Mouse (Mus musculus): ENCODE measurements around the gene Tpi1.
"Not testable (repeated sequence)": the region's sequence is repeated elsewhere in the genome, so short reads cannot be mapped to it uniquely, and the experiment has no call there.

The Tpi1 gene

DNA sequence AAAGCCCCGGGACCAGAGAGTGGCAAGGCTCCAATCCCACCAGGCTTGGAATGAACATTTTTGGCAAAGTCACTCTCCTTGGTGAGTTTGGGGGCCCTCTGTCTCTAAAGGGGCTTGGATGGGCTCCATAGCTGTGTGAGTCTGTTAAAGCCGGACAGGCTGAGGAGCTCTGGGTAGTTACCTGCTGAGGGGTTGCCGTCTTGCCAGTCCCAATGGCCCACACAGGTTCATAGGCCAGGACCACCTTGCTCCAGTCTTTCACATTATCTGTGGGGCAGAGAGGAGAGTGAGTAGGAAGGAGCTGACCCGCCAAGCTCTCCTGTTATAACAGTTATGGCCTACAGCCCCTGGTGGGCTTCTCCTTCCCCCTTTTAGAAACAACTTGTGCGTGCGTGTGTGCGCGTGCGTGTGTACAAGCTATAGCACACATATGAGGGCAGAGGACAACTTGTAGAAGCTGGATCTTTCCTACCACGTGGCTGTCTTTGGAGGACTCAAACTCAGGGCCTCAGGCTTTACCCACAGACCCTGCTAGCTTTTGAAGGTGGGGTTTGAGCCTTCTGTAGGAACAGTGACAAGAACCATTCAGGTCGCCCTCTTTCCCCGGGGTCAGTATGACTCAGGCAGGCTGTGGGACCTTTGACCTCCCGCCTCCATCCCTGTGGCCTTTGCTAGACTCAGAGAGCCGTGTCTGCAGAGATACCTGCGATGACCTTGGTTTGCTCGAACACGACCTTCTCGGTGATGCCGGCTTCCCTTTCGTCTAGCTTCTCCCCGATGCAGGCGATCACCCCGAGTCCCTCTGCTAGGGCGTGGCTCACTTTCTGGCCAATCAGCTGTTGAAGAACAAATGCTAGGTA is 2.2 kb downstream of the Tpi1 start:
- in situ Hi-C loops (cut with MboI; ENCODE audit: low pct_unique_long_range_greater_than_20kb in 1 of 2, low sequenced_read_pairs in 2 of 2, unreplicated experiment in 1 of 2): no loop called here

DNA sequence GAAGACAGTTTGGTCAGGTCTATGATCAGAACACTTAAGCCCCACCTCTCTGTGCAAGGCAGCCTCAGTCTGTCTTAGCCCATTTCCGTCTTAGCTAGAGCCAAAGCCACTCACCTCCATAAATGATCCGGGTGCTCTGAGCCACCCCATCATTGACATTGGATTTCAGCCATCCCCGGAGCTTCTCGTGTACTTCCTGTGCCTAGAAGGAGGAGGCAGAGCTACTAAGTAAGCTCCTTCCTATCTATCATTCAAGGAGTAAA is 2.8 kb downstream of the Tpi1 start:
- in situ Hi-C loops (cut with MboI; ENCODE audit: low pct_unique_long_range_greater_than_20kb in 1 of 2, low sequenced_read_pairs in 2 of 2, unreplicated experiment in 1 of 2): no loop called here

DNA sequence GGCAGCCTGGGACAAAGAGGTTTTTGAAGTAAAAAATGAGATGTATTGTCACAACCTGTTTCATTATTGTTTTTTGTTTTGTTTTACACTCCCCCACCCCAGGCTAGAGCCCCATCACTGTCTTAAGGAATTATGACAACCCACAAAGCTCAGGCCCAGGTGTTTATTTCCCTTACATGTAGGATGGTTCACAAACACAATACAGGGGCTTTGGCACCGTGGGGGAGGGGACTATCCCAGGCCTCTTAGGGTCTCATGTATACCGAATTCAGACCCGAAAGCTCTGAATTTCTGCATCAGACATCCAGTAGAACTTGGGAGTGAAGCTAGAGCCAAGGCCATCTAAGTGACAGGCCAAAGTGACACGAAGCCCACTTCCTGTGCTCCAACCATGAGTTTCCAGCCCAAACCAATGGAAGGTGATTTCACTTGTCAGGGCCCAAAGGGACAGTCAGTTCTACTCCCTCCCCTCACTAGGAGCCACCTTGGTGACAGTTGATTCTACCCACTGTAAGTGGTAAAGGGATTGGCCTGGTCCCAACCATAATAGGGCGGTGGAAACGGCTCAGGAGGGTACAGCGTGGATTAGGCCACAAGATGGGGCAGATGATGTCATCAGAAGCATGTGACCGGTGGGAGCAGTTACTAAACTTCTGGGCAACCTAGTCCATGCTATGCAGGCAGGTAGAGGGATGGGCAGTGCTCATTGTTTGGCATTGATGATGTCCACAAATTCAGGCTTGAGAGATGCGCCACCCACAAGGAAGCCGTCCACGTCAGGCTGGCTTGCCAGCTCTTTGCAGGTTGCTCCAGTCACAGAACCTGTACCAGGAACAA is 3.3 kb downstream of the Tpi1 start:
- in situ Hi-C loops (cut with MboI; ENCODE audit: low pct_unique_long_range_greater_than_20kb in 1 of 2, low sequenced_read_pairs in 2 of 2, unreplicated experiment in 1 of 2): not testable (repeated sequence)

DNA sequence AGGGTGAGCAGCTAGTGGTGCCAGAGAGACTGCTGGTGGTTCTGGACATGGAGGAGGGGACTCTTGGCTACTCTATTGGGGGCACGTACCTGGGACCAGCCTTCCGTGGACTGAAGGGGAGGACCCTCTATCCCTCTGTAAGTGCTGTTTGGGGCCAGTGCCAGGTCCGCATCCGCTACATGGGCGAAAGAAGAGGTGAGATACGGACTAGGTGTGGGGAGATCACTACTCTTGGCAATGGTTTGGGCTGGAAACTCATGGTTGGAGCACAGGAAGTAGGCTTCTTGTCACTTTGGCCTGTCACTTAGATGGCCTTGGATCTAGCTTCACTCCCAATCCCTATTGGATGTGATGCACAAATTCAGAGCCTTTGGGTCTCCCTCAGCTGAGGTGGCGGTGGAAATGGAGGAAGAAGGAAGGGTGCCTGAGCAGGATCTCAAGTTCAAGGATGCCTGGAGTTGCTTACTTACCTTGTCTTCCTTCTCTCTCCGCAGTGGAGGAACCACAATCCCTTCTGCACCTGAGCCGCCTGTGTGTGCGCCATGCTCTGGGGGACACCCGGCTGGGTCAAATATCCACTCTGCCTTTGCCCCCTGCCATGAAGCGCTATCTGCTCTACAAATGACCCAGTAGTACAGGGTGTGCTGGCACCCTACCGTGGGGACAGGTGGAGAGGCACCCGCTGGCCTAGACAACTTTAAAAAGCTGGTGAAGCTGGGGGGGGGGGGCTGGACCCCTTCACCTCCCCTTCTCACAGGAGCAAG is 4.1 kb downstream of the Tpi1 start:
- in situ Hi-C loops (cut with MboI; ENCODE audit: low pct_unique_long_range_greater_than_20kb in 1 of 2, low sequenced_read_pairs in 2 of 2, unreplicated experiment in 1 of 2): no loop called here

DNA sequence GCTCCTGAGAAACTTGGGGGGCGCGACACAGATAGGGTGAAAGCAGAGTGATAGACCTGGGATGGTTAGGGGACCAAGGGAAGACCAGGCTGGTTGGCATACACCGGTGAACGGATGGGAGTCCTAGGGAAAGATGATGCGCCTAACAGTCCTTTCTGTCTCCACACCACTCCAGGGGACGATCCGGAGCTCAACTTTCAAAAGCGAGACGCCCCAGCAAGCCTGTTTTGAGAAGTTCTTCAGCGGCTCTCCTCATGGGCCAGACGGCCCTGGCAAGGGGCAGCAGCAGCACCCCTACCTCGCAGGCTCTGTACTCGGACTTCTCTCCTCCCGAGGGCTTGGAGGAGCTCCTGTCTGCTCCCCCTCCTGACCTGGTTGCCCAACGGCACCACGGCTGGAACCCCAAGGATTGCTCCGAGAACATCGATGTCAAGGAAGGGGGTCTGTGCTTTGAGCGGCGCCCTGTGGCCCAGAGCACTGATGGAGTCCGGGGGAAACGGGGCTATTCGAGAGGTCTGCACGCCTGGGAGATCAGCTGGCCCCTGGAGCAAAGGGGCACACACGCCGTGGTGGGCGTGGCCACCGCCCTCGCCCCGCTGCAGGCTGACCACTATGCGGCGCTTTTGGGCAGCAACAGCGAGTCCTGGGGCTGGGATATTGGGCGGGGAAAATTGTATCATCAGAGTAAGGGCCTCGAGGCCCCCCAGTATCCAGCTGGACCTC is 4.9 kb downstream of the Tpi1 start:
- in situ Hi-C loops (cut with MboI; ENCODE audit: low pct_unique_long_range_greater_than_20kb in 1 of 2, low sequenced_read_pairs in 2 of 2, unreplicated experiment in 1 of 2): no loop called here

DNA sequence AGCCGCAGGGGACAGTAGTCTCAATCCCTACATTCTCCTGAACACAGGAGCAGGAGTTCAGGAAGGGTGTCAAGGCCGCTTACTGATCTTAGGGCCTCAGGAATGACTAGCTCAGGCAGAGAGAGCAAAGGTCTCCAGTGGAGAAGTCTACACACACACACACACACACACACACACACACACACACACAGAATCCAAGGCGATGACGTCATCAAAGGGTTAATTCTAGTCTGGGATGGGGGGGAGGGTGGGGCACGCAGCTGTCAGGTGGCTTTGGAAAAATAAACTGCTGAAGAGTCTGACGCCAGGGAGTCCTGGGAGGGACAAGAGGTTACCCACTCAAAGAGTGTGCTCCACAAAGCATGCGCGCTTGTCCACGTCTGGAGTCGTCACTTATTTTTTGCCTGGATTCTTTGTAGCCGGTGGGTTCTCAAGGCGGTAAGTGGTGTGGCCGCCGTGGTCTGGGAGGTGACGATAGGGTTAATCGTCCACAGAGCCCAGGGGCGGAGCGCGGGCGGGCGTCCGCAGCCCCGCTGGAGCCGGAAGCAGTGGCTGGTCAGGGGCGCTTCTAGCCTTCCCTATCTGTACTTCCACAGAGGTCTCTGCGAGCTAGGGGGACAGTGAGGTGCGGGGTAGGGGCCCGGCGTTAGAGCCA is 5.6 kb downstream of the Tpi1 start, which contains the start of gene Spsb2:
Gene Spsb2, plus strand, starts transcription at position 304 of the 655 bp plus-strand sequence.
- in situ Hi-C loops (cut with MboI; ENCODE audit: low pct_unique_long_range_greater_than_20kb in 1 of 2, low sequenced_read_pairs in 2 of 2, unreplicated experiment in 1 of 2): no loop called here

DNA sequence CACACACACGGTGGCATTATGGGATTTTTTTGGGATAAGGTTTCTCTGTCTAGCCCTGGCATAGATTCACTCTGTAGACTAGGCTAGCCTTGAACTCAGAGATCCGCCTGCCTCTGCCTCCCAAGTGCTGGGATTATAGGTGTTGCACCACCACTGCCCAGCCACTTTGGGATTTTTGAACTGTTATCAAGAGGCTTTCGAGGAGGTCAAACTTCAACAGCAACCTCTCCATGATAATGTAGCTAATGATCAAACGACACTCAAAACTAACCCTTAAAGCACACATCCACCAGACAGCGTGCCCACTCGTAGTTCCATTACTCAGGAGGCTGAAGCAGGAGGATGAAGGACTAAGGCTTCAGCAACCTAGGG is 6.1 kb downstream of the Tpi1 start:
- in situ Hi-C loops (cut with MboI; ENCODE audit: low pct_unique_long_range_greater_than_20kb in 1 of 2, low sequenced_read_pairs in 2 of 2, unreplicated experiment in 1 of 2): no loop called here

DNA sequence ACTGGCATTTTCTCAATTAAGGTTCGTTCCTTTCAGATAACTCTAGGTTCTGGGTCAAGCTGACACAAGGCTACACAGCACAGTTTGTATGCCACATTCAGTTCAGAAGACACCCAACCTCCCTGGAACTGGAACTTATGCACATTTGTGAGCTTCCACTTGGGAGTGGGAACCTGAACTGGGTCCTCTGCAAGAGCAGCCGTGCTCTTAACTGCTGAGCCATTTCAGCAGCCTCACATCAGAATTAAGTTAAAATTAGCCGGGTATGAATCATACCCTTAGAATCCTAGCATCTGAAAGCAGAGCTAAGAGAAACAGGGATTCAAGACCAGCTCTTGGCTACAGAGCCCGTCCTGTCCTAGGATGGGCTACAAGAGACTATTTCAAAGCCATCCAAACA is 6.7 kb downstream of the Tpi1 start:
- in situ Hi-C loops (cut with MboI; ENCODE audit: low pct_unique_long_range_greater_than_20kb in 1 of 2, low sequenced_read_pairs in 2 of 2, unreplicated experiment in 1 of 2): no loop called here

DNA sequence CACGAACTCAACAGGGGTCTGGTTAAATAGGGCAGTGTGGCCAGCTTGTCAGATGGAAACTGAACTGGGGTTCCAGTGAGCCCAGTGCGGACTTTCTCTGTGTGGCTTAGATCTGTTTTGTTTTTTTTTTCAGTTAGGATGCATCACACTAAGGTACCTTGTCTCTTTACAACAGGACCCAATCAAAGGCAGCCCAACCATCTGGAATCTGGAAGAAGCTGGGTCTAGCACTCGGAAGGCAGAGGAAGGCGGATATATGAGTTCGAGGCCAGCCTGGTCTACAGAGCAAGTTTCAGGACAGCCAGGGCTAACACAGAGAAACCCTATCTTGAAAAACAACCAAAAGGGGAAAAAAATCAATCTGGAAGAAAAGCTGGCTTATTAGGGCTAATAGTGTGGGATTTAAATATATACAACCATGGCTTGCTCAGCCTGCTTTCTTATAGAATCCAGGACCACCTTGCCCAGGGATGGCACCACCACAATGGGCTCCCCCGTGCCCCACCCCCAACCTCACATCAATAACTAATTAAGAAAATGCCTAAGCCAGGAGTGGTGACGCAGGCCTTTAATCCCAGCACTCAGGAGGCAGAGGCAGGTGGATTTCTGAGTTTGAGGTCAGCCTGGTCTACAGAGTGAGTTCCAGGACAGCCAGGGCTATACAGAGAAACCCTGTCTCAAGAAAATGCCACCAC is 7.5 kb downstream of the Tpi1 start:
- in situ Hi-C loops (cut with MboI; ENCODE audit: low pct_unique_long_range_greater_than_20kb in 1 of 2, low sequenced_read_pairs in 2 of 2, unreplicated experiment in 1 of 2): no loop called here

DNA sequence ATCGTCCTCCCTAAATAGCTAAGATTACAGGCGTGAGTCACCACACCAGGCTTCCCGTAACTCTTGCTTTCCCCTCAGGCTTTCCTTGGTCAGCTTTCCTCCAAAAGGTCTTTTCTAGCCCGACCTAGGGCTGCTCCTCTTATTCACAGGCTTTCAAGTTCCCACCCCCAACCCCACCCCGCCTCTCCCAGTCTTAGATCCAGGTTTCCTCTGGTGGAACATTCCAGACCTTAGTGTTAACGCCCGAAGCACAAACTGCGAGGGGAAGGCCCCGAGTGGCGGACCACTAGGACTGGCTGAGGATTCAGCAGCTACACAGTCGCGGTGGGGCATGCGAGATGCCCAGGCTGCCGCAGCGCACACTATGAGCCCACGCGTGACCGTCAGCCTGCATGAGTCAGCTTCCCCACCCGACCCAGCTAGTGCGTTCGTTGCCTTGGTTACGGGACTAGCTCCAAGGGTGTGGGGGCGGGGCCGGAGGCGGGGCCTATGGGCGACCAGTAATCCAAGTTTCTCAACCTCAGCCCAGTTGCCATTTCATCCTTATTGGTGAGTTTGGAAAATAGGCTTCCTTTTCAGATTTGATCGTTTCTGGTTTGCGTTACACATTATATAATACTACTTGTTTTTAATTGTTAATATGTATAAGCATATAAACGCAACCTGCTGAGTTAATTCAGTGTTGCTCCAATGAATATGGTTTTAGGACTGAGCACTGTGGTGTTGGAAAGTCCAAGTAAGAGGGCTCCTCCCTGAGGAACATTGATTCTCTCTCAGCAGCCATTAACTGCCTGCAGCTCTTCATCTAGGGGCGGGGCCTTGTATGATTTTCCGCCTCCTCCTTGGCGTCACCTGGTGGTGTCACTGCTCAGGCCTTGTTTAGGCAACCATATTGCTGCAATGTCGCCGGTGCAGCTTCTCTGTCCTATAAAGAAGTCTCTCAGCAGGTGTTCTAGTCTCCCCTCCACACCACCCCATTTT is 8.5 kb downstream of the Tpi1 start:
- in situ Hi-C loops (cut with MboI; ENCODE audit: low pct_unique_long_range_greater_than_20kb in 1 of 2, low sequenced_read_pairs in 2 of 2, unreplicated experiment in 1 of 2): no loop called here

DNA sequence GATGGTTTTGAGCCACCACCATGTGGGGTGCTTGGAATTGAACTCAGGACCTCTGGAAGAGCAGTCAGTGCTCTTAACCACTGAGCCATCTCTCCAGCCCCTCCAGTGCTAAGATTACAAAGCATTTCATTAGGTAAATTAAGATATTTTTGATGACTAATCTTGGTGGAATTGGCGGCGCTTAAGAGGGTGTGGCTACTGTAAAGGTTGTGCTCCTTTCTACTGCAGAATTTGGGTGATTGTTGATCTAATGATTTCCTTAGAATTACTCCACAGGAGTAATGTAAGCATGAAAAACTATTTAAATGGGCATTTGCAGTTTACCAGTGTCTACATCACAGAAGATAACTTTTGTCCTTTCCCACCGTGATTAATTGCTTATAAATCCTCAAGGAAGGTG is 9.8 kb downstream of the Tpi1 start:
- in situ Hi-C loops (cut with MboI; ENCODE audit: low pct_unique_long_range_greater_than_20kb in 1 of 2, low sequenced_read_pairs in 2 of 2, unreplicated experiment in 1 of 2): no loop called here

DNA sequence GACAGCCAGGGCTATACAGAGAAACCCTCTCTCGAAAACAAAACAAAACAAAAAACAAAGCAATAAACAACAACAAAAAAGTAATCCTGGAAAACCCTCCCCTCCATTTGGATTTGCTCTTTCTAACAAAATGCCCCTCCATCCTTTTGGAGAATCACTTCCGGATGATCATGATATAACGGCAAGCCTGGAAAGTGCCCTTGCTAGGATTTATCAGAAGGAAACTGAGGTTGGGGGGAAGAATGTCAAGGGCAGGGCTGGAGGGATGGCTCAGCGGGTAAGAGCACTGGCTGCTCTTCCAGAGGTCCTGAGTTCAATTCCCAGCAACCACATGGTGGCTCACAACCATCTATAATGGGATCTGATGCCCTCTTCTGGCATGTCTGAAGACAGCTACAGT is 10.4 kb downstream of the Tpi1 start:
- in situ Hi-C loops (cut with MboI; ENCODE audit: low pct_unique_long_range_greater_than_20kb in 1 of 2, low sequenced_read_pairs in 2 of 2, unreplicated experiment in 1 of 2): not testable (repeated sequence)

DNA sequence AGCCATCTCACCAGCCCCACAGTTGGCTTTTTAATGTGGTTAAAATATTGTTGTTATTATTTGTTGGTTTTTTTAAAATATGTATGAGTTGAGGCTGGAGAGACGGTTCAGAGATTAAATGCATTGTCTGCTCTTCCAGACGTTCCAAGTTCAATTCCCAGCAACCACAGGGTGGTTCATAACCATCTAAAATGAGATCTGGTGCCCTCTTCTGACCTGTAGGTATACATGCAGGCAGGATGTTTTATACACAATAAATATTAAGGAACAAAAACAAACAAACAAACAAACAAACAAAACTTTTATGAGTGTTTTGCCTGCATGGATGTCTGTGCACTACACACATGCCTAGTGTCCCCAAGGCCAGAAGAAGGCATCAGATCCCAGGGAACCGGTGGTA is 11.0 kb downstream of the Tpi1 start:
- in situ Hi-C loops (cut with MboI; ENCODE audit: low pct_unique_long_range_greater_than_20kb in 1 of 2, low sequenced_read_pairs in 2 of 2, unreplicated experiment in 1 of 2): no loop called here

DNA sequence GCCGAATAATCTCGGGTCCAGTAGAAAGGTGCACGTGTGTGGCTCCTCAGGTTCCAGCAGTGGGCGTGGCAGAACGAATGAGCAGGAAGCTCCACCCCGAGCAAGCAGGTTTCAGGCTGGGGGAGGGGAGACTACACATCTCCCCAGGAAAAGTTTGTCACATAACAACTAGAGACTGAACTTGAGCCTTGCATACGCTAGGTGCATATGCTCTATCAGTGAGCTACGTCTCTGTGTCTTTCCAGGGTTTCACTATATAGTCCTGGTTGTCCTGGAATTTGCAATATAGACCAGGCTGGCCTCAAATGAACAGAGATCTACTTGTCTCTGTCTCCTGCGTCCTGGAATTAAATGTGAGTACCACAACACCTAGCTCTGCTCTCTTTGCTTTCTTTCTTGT is 11.7 kb downstream of the Tpi1 start:
- in situ Hi-C loops (cut with MboI; ENCODE audit: low pct_unique_long_range_greater_than_20kb in 1 of 2, low sequenced_read_pairs in 2 of 2, unreplicated experiment in 1 of 2): not testable (repeated sequence)

DNA sequence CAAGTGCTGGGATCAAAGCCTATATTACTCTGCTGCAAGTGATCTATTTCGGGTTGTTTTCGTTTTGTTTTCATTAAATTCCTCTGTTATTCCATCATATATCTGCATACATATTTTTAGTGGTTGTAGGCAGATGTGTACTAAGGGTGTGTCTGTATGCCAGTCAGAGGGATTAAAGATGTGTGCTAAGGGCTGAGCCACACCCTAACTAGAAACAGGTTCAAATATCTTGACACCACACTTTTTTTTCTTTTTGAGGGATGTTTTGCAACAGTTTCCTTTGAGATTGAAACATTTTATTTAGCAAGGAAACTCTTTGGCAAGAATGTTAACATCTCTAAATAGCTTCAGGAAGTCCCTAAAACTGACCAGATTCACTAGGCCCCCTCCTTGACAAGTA is 17.9 kb downstream of the Tpi1 start:
- in situ Hi-C loops (cut with MboI; ENCODE audit: low pct_unique_long_range_greater_than_20kb in 1 of 2, low sequenced_read_pairs in 2 of 2, unreplicated experiment in 1 of 2): no loop called here

DNA sequence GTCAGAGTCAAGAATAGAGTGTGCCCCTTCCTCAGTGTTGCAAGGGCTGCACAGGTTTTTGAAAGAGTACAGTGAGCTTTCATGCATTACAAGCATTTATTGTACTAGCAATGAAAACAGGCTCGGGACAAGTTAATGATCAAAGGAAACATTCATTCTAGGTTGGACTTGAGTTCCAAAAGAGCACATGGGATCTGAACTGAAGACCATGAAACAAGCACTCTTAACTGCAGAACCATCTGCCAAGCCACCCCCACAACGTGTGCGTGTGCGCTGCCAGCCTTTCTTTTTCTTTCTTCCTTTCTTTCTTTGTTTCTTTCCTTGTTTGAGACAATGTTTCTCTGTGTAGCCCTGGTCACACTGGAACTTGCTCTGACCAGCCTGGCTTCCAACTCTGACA is 18.3 kb downstream of the Tpi1 start:
- in situ Hi-C loops (cut with MboI; ENCODE audit: low pct_unique_long_range_greater_than_20kb in 1 of 2, low sequenced_read_pairs in 2 of 2, unreplicated experiment in 1 of 2): no loop called here

DNA sequence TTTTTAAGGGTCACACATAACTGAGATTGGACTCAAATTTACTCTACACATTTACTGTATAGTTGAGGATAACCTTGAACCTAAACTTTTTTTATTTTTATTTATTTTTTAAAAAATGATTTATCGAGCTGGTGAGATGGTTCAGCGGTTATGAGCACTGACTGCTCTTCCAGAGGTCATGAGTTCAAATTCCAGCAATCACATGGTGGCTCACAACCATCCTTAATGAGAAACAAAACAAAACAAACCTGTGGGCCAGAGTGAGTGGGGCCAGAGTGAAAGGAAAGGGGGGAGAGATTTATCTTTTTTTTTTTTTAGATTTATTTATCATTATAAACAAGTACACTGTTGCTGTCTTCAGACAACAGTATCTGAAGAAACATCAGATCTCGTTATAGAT is 22.2 kb downstream of the Tpi1 start:
- in situ Hi-C loops (cut with MboI; ENCODE audit: low pct_unique_long_range_greater_than_20kb in 1 of 2, low sequenced_read_pairs in 2 of 2, unreplicated experiment in 1 of 2): no loop called here

All from mouse embryonic stem cell (cell line).